Mouse (Mus musculus) bone marrow macrophage, adult 2 months (primary cell): Measurements from ENCODE around the gene Rnf180.

Source experiments
- CTCF ChIP-seq: IDR thresholded peaks from 2 replicates; pipeline ENCODE4 v1.5.1; 2012; ENCODE audit warnings: low read depth, mild to moderate bottlenecking, low read length, moderate library complexity
- POLR2A ChIP-seq: IDR thresholded peaks from 2 replicates; pipeline ENCODE4 v1.6.1; 2012; ENCODE audit warnings: mild to moderate bottlenecking, low read depth, low read length, borderline replicate concordance

DNA sequence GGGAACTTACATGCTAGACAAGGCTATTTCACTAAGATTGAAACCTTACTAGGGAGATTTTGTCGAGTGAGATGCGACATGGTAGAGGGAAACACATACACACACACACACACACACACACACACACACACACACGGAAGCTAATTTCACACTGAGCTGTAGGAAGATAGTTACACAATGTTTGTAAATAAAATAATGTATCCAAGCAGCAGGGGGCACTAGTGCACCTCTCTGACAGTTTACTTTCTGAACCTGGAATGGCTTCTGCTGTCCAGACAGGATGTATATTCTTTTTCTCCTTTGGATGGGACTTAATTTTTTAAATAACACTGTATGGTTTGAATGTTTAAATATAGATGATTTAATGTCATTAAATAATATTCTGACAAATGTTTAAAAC is 27.9 kb downstream of the Rnf180 start:
- TF ChIP-seq CTCF, result no peak
- no peak for TF ChIP-seq POLR2A
